Mouse (Mus musculus) liver, adult 2 months (tissue): ENCODE measurements around the gene Olfr557. TPM values are rescaled to one million over a fixed set of nuclear protein-coding genes. Genes with fewer than 3 reads are reported as not detected.

ENCODE experiments used
- DNase-seq: peaks from one replicate; pipeline ENCODE4 v3.0.0-alpha.2; 2011; ENCODE audit warnings: low read depth, low spot score; ENCODE audit errors: extremely low read depth
- H3K27ac ChIP-seq: fragments of 200-500 bp; replicated peaks from 2 replicates; pipeline ENCODE4 v1.5.1; 2012; ENCODE audit warnings: low read depth, mild to moderate bottlenecking, control low read depth, inconsistent platforms, low read length; ENCODE audit not compliant: insufficient read depth
- H3K27me3 ChIP-seq: fragments of 200-500 bp; 2 replicates; pipeline ENCODE4 v1.6.1; 2012; ENCODE audit warnings: mild to moderate bottlenecking, moderate library complexity, low read length, inconsistent platforms; ENCODE audit not compliant: control insufficient read depth, insufficient read depth
- H3K36me3 ChIP-seq: fragments of 200-500 bp; 2 replicates; pipeline ENCODE4 v1.6.1; 2012; ENCODE audit warnings: low read length, inconsistent platforms; ENCODE audit not compliant: control insufficient read depth, insufficient read depth
- H3K4me1 ChIP-seq: fragments of 200-500 bp; 2 replicates; pipeline ENCODE4 v1.6.1; 2011; ENCODE audit warnings: low read length; ENCODE audit not compliant: control insufficient read depth, insufficient read depth
- H3K4me3 ChIP-seq: fragments of 200-500 bp; 2 replicates; pipeline ENCODE4 v1.5.1; 2011; ENCODE audit warnings: low read depth, mild to moderate bottlenecking, control low read depth, low read length, moderate library complexity; ENCODE audit not compliant: insufficient read depth
- H3K79me2 ChIP-seq: fragments of 200-500 bp; 2 replicates; pipeline ENCODE4 v1.6.1; 2012; ENCODE audit warnings: inconsistent platforms, mild to moderate bottlenecking, low read length, moderate library complexity; ENCODE audit not compliant: control insufficient read depth, insufficient read depth
- H3K9ac ChIP-seq: fragments of 200-500 bp; 2 replicates; pipeline ENCODE4 v1.6.1; 2012; ENCODE audit warnings: low read depth, mild to moderate bottlenecking, control low read depth, inconsistent platforms, low read length
- CTCF ChIP-seq: fragments of 200-500 bp; IDR thresholded peaks from 2 replicates; pipeline ENCODE4 v1.5.1; 2011; ENCODE audit warnings: low read depth, low read length, control low read depth
- POLR2A ChIP-seq: fragments of 200-500 bp; IDR thresholded peaks from 2 replicates; pipeline ENCODE4 v1.6.1; 2011; ENCODE audit warnings: low read length, control low read depth; ENCODE audit not compliant: insufficient read depth; ENCODE audit errors: extremely low read depth
- WGBS: fragments of 180-500 bp; shearing (Covaris S2); methylation state at CpG from one replicate; pipeline ENCODE4 v1.1.7; 2018; 5-methylcytosine and 5-hydroxymethylcytosine counted together
- polyA plus RNA-seq: library from polyadenylated mRNA; depleted of rRNA; stranded (reverse); fragments of >200 nt; gene quantifications from 2 replicates; pipeline ENCODE4 v1.2.3, GENCODE M21; 2012
- total RNA-seq: library from RNA; depleted of rRNA; stranded (reverse); fragments of >200 nt; gene quantifications from 2 replicates; pipeline ENCODE4 v1.2.3, GENCODE M21; 2014

The Olfr557 gene
- total and polyA plus RNA-seq, 2 experiments = not detected

DNA sequence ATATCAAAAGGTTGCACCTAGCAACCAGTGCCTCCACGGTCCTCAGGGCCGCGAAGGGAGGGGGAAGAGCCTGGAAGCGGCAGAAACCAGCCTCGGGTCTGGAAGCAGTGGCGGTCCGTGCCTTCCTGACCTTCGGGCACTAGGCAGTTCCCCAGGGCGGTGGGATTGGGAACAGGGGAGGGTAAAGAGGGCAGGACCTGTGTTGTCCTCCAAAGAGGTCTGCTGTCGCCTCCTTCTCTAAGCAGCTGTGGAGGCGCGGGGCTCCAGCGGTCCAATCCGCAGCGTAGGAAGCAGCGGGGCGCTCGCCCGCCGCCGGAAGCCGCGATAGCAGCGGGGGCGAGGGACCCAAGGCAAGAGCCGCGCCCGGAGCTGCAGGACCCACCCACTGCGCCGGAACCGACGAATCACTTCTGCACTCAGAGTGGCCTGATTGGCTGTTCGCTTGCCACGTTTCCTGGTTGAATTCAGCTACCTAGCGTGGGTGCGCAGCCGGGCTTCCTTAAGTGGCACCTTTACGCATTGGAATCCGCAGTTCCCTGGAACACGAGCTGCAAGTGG is 8.7 kb upstream of the Olfr557 start, which contains the start of gene Trim68:
Gene Trim68 (minus strand): TSS at position 384 of the 558 bp plus-strand sequence.
- Histone ChIP-seq H3K27me3 (no peaks in the 10 kb centered on the region), H3K79me2 (no peaks in the 10 kb centered on the region), H3K9ac (peak within 1 kb of the TSS; percentile 62), H3K36me3 (no peaks in the 10 kb centered on the region), H3K27ac (no peak within 1 kb of the TSS), H3K4me3 (peak within 1 kb of the TSS; percentile 61), H3K4me1 (no peaks in the 10 kb centered on the region)
- 1% methylated on average over 40 of the region's 40 CpGs for WGBS
- DNase-seq = peak; percentile 67
- TF ChIP-seq CTCF = no peak
- TF ChIP-seq POLR2A = 0 out of 2 replicates have a peak, but pooled peaks have one; percentile 12

DNA sequence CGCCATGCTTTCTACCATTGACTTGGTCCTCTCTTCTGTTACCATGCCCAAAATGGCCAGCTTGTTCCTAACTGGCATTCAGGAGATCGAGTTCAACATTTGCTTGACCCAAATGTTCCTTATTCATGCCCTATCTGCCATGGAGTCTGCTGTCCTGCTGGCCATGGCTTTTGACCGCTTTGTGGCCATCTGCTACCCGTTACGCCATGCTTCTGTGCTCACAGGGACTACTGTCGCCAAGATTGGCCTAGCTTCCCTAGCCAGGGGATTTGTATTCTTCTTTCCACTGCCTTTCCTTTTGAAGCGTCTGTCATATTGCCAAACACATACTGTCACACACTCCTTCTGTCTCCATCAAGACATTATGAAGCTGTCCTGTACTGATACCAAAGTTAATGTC is 2.8 kb downstream of the Olfr557 start:
- 88% methylated on average over 7 of the region's 7 CpGs for WGBS
- TF ChIP-seq CTCF (no peak), POLR2A (no peak)
- no peak for DNase-seq
- H3K4me3 ChIP-seq = no peak overlapping the region
- H3K27me3 ChIP-seq = peaks cover 4% of the 10 kb centered on the region; the same call in 1 of the 2 replicates
- H3K36me3 ChIP-seq = no peaks in the 10 kb centered on the region
- H3K4me1 ChIP-seq = no peaks in the 10 kb centered on the region
- no peaks in the 10 kb centered on the region for H3K79me2 ChIP-seq
- H3K9ac ChIP-seq = no peak overlapping the region
- no peak overlapping the region for H3K27ac ChIP-seq

DNA sequence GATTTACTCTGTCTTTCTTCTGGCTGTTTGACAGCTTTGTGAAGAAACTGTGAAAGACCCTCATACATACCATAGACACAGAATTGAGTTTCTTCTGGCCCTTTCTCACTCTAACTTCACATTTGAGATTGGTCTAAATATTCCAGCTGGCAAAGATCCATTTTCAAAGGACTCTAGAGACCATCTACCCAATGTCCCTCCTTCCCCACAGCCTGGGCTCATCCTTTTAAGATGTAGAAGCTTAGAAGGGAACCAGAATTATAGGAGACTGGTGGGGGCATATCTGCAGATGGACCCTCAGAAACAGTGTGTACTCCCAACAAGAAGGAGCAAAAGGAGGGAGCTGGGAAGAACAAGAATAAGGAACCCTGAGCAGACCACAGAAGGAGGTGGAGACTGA is 6.2 kb downstream of the Olfr557 start, which contains the start of gene Olfr558:
Gene Olfr558 (plus strand): TSS at position 301 of the 400 bp plus-strand sequence.
- no peaks in the 10 kb centered on the region for H3K36me3 ChIP-seq
- H3K4me3 ChIP-seq = no peak within 1 kb of the TSS
- no peaks in the 10 kb centered on the region for H3K79me2 ChIP-seq
- no peak for DNase-seq
- no peak within 1 kb of the TSS for H3K9ac ChIP-seq
- no peaks in the 10 kb centered on the region for H3K4me1 ChIP-seq
- H3K27me3 ChIP-seq = peaks cover under 1% of the 10 kb centered on the region; the same call in 1 of the 2 replicates
- no peak within 1 kb of the TSS for H3K27ac ChIP-seq
- TF ChIP-seq CTCF = no peak
- no peak for TF ChIP-seq POLR2A

DNA sequence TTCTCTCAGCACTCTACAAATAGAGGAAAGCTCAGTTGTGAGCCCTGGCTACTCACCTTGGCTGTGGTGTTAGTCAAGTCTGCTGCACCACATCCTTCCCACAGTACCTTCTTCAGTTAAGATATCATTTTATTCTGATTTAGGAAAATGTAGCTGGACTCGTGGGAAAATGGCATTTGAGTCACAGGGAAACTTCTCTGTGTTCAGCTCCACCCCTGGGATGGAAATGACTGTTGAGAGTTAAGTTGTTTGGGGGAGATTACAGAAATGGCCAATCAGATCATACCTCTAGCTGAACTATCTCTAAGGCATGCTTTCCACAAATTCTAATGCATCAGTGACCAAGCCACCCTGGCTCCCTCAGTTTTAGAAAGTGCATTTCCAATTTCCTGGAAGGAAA is 23.3 kb downstream of the Olfr557 start, which contains the start of gene Olfr33:
Gene Olfr33 (minus strand): TSS at position 101 of the 400 bp plus-strand sequence.
- Histone ChIP-seq H3K36me3 (no peaks in the 10 kb centered on the region), H3K27me3 (no peaks in the 10 kb centered on the region), H3K79me2 (no peaks in the 10 kb centered on the region), H3K4me3 (no peak within 1 kb of the TSS), H3K27ac (no peak within 1 kb of the TSS), H3K4me1 (no peaks in the 10 kb centered on the region), H3K9ac (no peak within 1 kb of the TSS)
- no peak for TF ChIP-seq CTCF
- no peak for TF ChIP-seq POLR2A
- WGBS = 22% methylated on average over 1 of the region's 1 CpGs
- DNase-seq = no peak

DNA sequence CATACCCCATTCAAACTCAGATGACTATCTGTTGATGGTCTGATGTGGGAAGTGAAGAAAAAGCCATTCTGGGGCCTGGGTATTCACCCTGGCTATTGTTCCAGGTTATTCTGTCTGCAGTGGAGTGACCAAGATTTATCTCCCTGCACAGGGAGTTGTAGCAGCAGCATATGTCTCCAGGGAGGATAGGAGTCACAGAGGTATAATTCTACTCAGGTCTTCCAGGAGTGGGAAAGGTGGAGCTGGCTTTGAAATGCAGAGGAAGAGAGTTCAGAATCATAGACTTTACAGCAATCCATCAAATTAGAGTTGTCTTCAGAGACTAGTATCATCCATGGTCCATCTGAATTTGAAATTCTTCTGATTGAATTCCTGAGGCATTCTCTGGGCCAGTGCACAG is 31.7 kb downstream of the Olfr557 start, which contains the start of gene Olfr559:
Gene Olfr559 (minus strand): TSS at position 101 of the 400 bp plus-strand sequence.
- no peaks in the 10 kb centered on the region for H3K27me3 ChIP-seq
- TF ChIP-seq POLR2A (no peak), CTCF (no peak)
- H3K36me3 ChIP-seq = no peaks in the 10 kb centered on the region
- no peak within 1 kb of the TSS for H3K9ac ChIP-seq
- H3K4me1 ChIP-seq = no peaks in the 10 kb centered on the region
- H3K27ac ChIP-seq = no peak within 1 kb of the TSS
- H3K79me2 ChIP-seq = no peaks in the 10 kb centered on the region
- DNase-seq = no peak
- no peak within 1 kb of the TSS for H3K4me3 ChIP-seq

DNA sequence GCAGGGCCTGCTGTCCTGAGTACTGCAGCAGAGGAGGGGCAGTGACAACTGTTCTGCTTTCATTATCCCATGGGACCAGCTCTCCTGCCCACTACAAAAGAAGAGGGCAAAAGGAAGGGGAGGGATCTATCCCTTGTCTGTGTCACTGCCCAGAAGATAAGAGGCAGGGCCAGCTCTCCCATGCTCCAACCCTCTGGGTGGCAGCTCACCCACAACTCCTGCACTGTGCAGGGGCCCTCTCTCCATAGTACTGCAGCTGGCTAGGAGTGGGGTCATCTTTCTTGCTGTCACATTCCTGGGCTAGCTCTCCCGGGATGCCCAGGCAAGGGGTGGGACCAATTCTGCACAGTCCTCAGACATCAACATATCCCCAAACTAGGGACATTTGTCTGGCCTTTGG is 38.1 kb downstream of the Olfr557 start:
- Histone ChIP-seq H3K4me1 (no peaks in the 10 kb centered on the region), H3K27ac (no peak overlapping the region), H3K4me3 (no peak overlapping the region), H3K27me3 (no peaks in the 10 kb centered on the region), H3K36me3 (no peaks in the 10 kb centered on the region), H3K9ac (no peak overlapping the region), H3K79me2 (no peaks in the 10 kb centered on the region)
- no peak for DNase-seq
- 68% methylated on average over 1 of the region's 1 CpGs for WGBS
- TF ChIP-seq POLR2A (no peak), CTCF (no peak)
